Mouse (Mus musculus): ENCODE results near the gene Rsbn1l.
"Not testable (repeated sequence)": the region's sequence is repeated elsewhere in the genome, so short reads cannot be mapped to it uniquely, and the experiment has no call there.

The Rsbn1l gene

DNA sequence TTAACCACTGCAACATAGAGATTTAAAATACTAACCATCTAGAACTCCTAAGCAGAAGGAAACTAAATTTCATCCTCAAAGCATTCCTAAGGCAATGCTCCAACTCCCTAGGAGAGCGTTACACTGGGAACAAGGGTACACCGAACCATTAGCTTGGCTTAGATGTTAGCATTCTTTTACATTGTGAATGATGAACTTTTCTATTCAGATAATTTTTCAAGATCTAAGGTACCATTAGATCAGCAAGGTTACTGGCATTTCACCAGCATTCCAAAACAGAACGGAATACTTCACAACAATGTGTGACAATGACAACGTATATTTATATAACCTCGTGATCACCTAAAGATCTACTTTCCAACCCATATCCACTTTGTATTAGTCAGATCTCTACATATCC is 6.1 kb downstream of the Rsbn1l start:
- DNase-seq: no peak

DNA sequence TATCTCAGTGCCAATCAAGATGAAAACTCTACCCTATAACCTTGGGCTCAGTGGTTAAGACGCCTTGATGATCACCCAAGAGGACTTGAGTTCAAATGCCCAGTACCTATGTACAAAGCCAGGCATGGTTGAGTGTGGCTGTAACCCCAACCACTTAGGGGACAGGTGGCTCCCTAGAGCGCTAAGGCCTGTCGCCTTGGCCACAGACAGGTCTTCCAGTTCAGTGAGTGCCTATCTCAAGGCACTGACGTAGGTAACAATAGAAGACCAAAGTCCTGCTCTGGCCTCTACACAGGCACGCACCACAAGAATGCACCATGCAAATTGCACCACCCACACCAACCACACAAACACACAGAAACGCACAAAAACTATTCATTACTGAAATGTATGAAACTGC is 9.3 kb downstream of the Rsbn1l start:
- peak in 1 of 2 experiments; percentile 31 for DNase-seq

DNA sequence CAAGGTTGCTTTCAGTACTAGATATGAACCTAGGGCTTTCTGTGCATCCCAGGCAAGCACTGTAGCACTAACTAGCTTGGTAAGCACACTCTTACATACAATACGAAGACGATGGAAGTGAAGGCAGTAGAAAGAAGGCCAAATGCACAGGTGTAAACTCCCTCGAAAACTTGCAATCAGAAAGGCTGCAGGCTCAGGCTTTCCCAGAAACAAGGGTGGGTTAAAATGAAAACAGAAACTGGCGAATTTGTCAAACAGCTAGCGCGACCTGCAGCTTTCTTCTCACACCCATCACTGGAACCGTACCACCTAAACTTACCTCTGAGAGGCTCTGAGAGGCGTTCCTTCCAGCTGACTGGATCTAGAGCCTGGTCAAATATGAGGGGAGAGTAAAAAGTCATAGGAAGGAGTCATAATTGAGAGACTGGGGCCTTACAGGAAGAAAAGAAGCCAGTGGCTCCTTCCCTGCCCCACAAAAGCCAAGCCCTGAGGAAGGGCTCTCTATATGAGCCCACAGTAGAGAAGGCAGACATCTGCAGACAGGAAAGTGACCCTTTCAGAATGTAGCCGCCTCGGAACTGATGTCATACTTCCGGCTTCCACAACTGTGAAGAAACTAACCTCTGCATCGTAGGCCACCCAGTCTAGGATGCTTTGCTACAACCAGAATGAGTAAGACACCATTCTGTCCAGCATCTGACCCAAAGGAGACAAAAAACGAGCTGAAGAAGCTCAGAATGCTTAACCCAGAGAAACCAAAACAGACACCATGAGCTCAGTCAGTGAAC is 11.0 kb downstream of the Rsbn1l start:
- no peak for DNase-seq

DNA sequence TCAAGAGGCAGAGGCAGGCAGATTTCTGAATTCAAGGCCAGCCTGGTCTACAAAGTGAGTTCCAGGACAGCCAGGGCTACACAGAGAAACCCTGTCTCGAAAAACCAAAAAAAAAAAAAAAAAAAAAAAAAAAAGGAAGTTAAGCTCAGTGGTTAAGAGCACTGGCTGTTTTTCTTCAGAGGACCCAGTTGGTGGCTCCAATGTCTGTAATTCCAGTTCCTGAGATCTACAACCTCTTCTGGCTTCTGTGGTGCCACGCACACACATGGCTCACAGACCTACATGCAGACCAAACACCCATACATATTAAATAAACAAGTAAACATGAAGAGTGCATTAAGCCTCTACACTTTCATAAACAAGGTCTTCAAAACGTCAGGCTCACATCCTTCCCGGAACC is 12.4 kb downstream of the Rsbn1l start:
- DNase-seq: not testable (repeated sequence)

DNA sequence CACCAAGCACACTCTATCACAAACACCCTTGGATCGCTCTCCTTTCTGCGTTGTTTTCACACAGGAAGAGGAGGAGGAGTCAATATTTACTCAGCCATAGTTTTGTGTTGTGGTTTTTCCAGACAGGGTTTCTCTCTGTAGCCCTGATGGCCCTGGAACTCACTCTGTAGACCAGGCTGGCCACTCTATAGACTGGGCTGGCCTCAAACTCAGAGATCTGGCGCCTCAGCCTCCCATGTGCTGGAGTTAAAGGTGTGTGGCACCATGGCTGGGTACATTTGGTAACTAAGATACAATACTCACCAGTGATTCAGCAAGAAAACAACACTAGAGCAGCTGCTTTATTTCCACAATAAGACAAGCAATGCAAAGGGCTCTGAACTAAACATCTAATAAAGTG is 13.7 kb downstream of the Rsbn1l start:
- no peak for DNase-seq

DNA sequence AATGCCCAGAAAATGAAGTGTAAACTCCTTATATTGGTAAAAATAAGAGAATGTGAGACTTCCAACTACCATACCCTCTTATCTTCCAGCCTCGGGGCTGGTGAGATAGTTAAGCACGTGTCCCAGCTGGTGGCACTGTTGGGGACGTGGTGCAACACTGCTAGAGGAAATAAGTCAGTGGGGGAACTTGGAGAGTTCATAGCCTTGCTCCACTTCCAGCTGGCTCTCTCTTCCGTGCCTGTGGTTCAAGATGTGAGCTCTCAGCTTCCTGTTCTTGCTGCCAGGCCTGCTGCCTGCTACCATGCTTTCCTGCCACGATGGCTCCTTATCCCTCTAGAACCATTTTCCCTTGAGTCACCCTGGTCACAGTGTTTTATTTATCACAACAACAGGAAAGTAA is 15.0 kb downstream of the Rsbn1l start:
- peak; percentile 64 to 70 for DNase-seq

DNA sequence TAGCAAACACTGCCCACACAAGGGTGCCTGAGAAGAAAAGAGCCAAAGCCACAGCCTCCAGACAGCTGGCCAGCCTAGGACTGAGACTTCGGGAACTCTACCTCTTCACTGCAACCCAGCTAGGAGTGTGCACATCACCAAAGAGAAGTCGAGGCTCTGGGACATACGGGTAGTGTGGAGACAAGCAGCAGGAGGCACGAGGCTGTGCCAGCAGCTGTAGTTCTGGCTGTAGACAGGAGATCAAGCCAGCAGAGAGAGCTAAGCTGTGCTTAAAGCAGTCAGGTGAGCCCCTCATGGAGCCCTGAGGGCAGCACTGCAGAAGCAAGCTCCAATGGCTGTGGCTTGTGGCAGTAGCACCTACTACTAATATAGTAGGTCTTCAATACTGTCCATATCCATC is 15.5 kb downstream of the Rsbn1l start:
- peak in 1 of 2 experiments; percentile 48 for DNase-seq

DNA sequence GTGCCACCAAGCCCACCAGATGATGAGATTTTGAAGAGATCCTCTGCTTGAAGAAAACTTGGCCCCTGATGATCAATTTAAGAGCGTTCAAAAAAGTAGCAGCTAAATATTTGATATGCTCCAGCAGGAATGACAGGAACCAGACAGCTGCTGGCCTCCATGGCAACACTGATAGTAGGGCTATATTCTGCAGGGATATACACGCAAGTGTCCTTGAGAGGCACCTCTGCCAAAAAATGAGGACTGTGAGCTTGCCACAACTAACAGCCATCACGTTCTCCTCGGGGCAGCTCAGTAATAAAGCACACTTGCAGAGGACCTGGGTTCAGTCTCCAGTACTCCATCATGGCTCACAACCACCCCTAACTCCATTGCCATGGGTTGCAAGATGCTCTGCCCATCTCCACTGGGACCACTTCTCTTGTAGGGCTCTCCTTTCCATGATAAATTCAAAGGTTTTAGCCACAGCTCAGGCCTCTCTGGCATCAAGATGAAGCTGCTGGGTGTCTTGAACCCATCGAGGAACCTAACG is 16.1 kb downstream of the Rsbn1l start:
- peak in 1 of 2 experiments; percentile 32 for DNase-seq

DNA sequence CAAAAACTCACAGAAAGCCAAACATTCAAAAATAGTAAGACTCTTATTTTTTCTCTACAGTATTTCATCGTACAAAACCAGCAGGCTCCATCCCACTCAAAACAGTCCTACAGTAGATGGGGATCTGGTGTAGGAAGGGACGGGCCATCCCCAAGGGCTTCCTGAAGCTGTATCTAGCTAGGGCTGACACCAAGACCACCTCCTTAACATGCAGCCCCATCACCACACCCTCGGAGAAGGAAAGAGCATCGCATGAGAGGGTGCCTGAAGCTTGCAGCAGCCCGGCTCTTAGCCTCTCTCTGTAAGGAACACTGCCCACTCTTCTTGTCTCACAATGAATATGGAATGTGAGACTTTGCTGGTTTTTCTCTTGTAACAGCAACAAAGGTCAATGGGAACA is 17.7 kb downstream of the Rsbn1l start:
- no peak for DNase-seq

DNA sequence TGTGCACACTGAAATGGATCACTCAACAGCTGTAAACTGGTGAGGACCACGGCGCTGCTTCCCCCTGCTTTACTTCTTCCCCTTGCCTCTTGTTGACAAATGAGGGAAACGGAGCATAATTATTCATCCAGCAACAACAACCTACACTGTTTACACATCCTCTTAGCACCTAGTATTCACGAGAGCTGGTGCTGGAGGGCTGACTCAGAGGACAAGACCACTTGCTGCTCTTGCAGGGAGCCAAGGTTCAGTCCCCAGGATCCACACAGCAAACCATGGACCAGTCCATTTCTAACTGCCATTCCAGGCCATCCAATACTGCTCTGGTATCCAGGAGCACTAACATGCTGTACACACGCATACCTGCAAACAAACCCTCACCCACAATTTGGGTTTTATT is 20.3 kb downstream of the Rsbn1l start:
- no peak for DNase-seq

DNA sequence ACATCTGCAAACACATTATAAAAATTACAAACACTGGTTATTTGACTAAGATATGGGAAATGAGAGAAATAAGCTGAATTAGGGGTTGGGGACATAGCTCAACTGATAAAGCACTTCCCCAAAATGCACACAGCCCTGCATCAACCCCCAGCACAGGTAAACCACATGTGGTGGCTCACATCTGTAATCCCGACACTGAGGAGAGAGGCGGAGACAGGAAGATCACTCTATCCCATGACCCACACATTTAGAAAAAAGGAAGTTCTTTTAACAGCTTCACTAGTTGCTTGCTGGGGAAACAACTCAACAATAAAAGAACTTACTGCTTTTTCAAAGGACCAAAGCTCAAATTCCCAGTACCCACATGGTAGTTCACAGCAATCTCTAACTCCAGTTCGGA is 23.6 kb downstream of the Rsbn1l start:
- no peak for DNase-seq

DNA sequence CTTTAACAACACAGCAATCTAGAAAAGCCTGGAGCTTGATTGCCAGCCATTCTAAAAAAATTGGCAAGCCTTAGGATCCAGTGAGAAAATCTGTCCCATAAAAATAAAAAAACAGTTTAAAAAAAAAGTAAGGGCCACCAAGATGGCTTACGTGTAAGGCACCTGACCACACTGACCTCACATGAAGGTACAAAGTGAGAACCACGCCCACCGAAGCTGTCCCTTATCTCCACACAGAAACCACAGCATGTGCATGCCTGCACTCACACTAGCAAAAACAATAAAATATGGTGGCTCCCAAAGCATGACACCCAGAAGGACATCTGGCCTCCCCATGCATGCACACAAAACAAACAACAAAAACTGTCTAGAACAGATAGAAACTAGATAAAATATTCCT is 24.9 kb downstream of the Rsbn1l start:
- DNase-seq: no peak

DNA sequence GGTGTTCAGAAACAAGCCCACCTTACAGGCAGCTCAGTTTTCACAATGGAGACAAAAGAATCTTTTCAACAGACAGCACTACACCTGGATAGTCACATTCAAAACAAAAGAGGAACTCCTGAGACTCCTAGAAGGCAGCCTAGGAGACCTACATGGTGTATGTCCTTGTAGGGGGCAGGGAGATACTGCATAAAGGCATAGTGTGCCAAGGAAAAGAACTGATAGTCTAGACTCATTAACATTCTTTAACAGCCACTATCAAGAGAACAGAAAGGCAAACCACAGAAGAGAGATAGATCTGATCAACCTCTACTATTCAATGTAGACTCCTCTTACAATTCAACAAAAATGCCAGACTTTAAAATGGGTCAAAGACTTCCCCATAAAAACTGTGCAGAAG is 25.8 kb downstream of the Rsbn1l start:
- DNase-seq: no peak

DNA sequence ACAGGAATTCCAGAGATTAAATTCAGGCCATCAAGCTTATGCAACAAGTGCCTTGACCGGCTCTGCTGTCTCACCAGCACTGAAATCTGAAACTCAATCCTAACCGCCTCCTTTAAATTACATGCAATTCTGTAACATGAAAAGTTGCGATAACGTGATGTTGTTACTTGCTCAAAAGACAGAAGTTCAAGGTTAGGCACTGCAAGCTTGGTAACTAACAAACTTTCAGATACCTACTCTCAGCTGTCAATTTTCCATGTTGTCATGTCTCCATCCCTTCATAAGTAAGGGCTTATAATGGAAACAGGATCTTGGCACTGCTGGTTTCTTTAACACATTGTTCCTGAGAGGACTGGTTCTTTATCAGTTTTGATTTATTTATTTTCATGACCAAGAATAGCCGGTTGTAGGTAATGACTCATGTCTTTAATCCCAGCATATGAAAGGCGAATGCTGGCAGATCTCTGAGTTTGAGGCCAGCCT is 26.5 kb downstream of the Rsbn1l start:
- no peak for DNase-seq

DNA sequence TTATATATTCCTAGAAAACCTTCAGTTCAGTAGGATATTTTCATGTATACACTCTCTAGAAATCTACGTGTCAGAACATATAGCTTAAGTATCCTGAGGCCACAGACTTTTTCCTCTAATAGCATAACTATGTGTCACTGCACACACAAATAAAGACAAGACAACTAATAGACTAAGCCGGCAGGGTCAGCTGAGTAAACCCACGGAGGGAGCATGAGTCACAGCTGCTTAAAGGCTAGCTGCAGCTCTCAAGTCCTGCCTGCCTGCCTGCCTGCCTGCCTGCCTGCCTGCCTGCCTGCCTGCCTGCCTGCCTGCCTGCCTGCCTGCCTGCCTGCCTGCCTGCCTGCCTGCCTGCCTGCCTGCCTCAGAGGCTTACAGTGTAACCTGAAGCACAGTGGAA is 30.7 kb downstream of the Rsbn1l start:
- DNase-seq: no peak

DNA sequence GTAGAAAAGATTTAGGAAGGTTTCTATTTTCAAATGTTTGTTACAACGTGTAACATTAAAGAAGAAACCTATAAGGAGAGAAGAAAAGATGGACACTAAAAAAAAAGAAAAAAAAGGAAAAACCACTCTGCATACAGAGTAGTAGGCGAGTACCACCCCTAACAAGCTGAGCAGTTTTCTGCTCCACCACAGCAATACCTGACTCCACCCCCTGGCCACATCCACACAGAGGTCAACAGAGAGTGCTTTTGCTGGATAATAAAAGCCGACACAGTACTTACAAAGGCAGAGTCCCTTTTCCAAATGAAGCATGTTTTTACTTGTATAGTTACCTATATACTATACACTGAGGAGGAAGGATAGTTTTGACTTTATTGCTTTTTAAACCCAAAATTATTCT is 31.6 kb downstream of the Rsbn1l start:
- DNase-seq: no peak

DNA sequence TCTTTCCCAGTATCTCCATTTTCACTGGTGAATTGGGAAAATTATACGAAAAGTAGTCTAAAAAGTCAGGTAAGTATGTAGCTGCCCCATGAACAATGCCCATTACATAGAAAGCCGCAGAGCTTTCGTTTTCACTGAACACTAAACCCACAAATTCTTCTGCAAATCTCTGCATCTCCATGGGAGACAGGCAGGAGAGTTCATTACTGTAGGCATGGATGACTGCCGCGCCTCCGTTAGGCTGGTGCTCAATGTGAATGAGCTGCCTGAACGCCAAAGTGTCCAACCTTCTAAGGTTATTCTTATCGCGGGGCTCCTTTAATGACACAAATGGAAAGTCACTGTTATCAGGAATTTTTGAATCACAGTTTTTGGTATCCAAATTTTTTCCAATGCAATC is 36.6 kb downstream of the Rsbn1l start:
- no peak for DNase-seq

DNA sequence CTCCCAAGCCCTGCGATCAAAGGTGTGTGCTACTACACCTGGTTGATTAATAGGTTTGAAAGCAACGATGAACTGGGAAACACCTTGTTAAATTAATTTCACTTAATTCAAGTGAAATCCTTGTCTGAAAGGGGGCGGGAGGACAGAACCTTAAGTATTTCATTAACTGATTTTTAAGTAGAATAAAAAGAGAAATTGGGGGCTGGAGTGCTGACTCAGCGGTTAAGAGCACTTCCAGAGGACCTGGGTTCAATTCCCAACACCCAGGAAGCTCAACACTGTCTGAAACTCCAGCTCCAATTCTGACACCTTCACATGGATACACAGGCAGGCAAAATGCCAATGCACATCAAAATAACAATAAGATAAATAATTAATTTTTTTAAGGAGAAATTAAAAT is 37.2 kb downstream of the Rsbn1l start:
- DNase-seq: no peak

DNA sequence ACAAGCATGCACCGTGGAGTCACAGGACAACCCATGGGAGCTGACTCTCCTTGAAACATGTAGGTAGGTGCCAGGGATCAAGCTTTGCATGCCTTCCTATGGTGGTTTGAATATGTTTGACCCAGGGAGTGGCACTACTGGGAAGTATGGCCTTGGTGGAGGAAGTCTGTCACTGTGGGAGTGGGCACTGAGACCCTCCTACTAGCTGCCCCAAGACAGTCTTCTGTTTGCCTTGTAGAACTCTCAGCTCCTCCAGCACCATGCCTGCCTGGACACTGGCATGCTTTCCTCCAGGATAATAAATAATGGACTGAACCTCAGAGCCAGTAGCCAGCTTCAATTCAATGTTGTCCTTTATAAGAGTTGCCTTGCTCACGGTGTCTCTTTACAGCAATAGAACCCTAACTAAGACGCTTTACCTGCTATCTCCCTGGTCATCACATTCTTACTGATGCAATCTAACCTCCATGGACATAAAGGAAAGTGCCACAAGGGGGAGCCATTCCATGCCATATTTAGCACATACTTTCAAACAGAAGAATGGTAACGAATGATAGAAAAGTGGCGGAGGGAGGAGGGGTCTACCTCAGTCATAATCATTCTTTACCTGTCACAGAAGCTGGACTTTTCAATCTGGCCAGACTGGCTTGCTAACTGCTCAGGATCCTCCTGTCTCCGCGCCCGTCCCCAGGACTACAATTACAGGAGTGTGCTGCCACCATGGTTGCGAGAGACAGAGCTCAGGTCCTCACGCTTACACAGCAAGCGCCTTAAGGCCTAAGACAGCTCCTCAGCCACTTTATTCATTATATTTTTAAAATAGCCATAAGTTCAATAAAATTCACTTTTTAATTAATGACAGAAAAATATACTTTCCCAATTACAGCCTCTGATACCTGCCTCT is 42.6 kb downstream of the Rsbn1l start:
- peak; percentile 70 to 86 for DNase-seq

DNA sequence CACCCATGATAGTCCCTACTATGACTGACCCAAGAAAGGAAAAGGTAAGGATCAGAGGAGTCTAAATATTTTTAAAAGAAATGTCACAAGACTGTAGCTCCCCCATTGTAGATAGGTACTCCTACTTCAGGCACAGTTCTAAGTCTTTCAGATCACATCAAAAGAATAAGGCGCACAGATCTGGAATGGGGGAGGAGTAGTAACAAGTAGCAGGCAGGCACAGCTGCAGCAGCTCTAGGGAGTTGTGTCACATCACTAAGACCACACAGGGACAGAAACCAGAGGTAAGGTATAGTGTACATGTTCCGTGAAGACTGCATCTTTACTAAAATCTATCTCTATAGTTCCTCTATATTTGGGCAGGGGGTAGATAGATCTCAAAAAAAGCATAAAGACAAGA is 44.5 kb downstream of the Rsbn1l start:
- DNase-seq: no peak

DNA sequence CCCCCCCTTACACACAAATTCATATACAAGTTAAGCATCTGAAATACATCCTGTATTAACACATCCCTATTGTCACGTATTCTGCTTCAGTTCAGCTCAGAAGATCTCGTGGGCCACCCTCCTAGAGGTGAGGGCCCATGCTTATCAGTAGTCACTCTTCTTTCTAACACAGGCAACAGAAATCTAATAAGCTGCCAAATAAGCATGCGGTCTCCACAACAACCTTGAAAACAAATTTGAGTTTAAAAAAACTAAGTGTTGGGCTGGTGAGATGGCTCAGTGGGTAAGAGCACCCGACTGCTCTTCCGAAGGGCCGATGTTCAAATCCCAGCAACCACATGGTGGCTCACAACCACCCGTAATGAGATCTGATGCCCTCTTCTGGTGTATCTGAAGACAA is 50.0 kb downstream of the Rsbn1l start:
- DNase-seq: no peak

DNA sequence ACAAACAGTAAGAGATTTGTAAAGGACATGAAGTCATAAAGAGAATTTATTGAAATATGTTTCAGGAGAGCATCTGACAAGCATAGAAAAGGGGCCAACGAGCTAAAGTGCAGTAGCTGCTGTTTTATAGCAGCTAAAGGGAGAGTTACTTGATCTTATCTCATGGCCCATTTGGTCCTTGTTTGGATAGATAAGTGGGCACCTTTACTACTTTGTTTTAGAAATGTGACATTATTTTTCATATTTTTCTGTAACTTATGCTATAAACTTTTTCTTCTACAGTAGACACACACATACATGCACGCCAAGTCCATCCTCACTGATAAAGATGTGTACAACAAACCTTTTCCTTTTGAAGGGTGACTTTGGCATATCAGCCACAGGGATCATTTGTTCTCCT is 50.8 kb downstream of the Rsbn1l start:
- no peak for DNase-seq

DNA sequence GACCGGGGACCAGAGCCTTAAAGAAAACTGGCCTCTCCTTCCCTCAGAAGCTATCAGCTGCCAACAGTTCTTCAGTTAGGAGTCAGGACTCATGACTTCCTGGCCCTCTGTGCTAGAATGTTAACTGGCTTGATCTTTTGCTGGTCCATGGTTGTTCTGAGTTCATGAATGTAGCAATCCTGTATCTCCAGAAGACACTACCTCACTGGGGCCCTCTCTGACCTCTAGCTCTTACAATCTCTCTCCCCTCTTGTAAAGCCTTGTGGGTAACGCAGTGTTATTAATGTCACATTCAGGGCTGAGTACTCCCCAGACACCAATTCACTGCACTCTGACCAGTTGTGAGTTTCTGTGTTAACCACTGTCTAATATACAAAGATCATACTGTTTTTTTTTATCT is 51.6 kb downstream of the Rsbn1l start:
- no peak for DNase-seq

All from cerebellum, postnatal 25 days (tissue).